Mouse (Mus musculus) limb, embryonic 14.5 days (tissue): ENCODE measurements at regions not wholly inside any gene's neighbourhood (a gene's known extent, or its start where the extent isn't known, plus 50 kb on each side); places are given as distances from the start of the nearest gene placed in this dataset.

Experiments used
- ATAC-seq: fragments of 200-750 bp; cut with Nextera tagmentation; 2 replicates; pipeline ENCODE4 v1.8.0; 2017; ENCODE audit warnings: low read depth, moderate number of reproducible peaks, moderate TSS enrichment; ENCODE audit not compliant: low FRiP score
- DNase-seq: peaks from one replicate; pipeline ENCODE4 v3.0.0-alpha.2; 2015; ENCODE audit warnings: low spot score
- H3K27ac ChIP-seq: fragments of 300-500 bp; sonication (generic); replicated peaks from 2 replicates; pipeline ENCODE4 v1.5.1; 2014; ENCODE audit warnings: low read depth, mild to moderate bottlenecking, low read length, moderate library complexity, mixed read lengths
- H3K27me3 ChIP-seq: fragments of 300-500 bp; sonication (generic); 2 replicates; pipeline ENCODE4 v1.6.1; 2014; ENCODE audit warnings: low read length, mixed read lengths; ENCODE audit not compliant: control insufficient read depth, insufficient read depth
- H3K36me3 ChIP-seq: fragments of 300-500 bp; sonication (generic); 2 replicates; pipeline ENCODE4 v1.6.1; 2014; ENCODE audit warnings: mild to moderate bottlenecking, low read length, moderate library complexity, mixed read lengths; ENCODE audit not compliant: control insufficient read depth, insufficient read depth
- H3K4me1 ChIP-seq: fragments of 300-500 bp; sonication (generic); 2 replicates; pipeline ENCODE4 v1.6.1; 2014; ENCODE audit warnings: antibody characterized with exemption, low read length, mixed read lengths; ENCODE audit not compliant: control insufficient read depth, insufficient read depth
- H3K4me2 ChIP-seq: fragments of 300-500 bp; sonication (generic); replicated peaks from 2 replicates; pipeline ENCODE4 v1.6.1; 2014; ENCODE audit warnings: low read depth, mild to moderate bottlenecking, low read length, moderate library complexity; ENCODE audit not compliant: severe bottlenecking
- H3K4me3 ChIP-seq: fragments of 300-500 bp; sonication (generic); replicated peaks from 2 replicates; pipeline ENCODE4 v1.5.1; 2014; ENCODE audit warnings: low read length
- H3K9ac ChIP-seq: fragments of 300-500 bp; sonication (generic); 2 replicates; pipeline ENCODE4 v1.6.1; 2014; ENCODE audit warnings: mild to moderate bottlenecking, low read depth, low read length, moderate library complexity; ENCODE audit not compliant: severe bottlenecking
- H3K9me3 ChIP-seq: fragments of 300-500 bp; sonication (generic); 2 replicates; pipeline ENCODE4 v1.6.1; 2016; ENCODE audit warnings: low read length; ENCODE audit not compliant: control insufficient read depth
- POLR2A ChIP-seq: fragments of 200-500 bp; IDR thresholded peaks from 2 replicates; pipeline ENCODE4 v1.8.0; 2012; ENCODE audit warnings: inconsistent platforms, mild to moderate bottlenecking, moderate library complexity, borderline replicate concordance; ENCODE audit not compliant: insufficient read depth, insufficient read length; ENCODE audit errors: extremely low read depth
- WGBS: fragments of 180-500 bp; shearing (Covaris S2); extraction: QIAGEN DNeasy Blood & Tissue Kit; methylation state at CpG from one replicate; pipeline ENCODE4 v1.1.7; 2014; 5-methylcytosine and 5-hydroxymethylcytosine counted together

DNA sequence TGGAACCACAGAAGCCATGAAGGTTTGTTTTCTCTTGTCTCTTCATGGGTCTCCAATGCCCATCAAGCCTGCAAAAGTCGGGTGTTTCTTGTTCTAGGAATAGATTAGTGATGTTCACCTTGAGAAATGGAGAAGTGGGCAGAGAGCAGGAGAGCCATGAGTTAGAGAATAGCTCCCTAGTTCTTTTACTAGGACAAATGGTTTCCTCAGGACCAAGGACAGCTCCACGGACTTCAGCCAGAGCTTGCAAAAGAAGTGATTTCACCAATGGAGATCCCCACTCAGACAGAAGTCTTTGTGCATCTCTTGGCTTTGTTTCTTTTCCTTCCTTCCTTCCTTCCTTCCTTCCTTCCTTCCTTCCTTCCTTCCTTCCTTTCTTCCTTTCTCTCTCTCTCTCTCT lies 166.3 kb upstream of the 1700012A03Rik start:
- ATAC-seq (no peak), DNase-seq (peak; percentile 90)
- Histone ChIP-seq H3K27ac (no peak overlapping the region), H3K27me3 (no peaks in the 10 kb centered on the region), H3K4me2 (no peak overlapping the region), H3K9me3 (no peaks in the 10 kb centered on the region), H3K36me3 (no peaks in the 10 kb centered on the region), H3K4me1 (no peaks in the 10 kb centered on the region), H3K4me3 (no peak overlapping the region), H3K9ac (no peak overlapping the region)
- no peak for TF ChIP-seq POLR2A
- 9% methylated on average over 2 of the region's 2 CpGs for WGBS

DNA sequence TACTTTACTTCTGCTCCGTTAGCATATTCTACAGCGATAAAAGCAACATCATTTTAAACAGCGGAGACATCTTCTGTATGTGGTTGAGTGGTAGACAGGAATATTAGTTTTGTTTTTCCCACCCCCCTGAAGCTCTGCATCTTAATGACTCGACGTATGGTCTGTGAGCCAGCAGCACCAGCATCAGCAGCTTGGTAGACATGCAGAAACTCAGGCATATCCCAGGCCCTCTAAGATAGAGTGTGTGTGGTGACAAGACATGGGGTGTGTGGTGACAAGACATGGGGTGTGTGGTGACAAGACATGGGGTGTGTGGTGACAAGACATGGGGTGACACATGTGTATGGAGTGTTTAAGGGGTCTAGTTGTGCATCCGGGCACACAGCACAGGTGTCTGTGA lies 175.4 kb upstream of the 1700012A03Rik start:
- no peaks in the 10 kb centered on the region for H3K4me1 ChIP-seq
- no peak overlapping the region for H3K4me3 ChIP-seq
- no peak overlapping the region for H3K9ac ChIP-seq
- 88% methylated on average over 6 of the region's 6 CpGs for whole genome bisulfite sequencing
- H3K27ac ChIP-seq = no peak overlapping the region
- no peak for TF ChIP-seq POLR2A
- no peaks in the 10 kb centered on the region for H3K27me3 ChIP-seq
- no peaks in the 10 kb centered on the region for H3K9me3 ChIP-seq
- H3K4me2 ChIP-seq = no peak overlapping the region
- no peaks in the 10 kb centered on the region for H3K36me3 ChIP-seq
- DNase-seq (no peak), ATAC-seq (no peak)

DNA sequence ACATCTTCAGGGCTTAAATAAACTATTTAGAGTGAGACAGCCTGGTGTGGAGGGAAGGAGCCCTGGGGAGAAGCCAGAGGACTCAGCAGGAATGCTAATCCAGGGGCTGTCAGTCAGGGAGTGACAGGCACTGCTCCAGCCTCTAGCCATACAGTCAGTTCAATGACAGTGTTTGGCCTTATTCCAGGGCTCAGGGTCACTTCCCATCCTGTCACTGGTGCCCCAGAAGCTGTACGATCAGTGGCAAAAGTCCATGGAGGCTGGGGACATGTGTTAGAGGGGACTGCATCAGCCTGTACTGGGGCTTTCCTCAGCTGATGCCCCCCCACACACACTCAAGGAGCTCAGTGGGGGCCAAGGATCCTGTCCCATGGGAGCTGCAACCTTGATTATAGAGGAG lies 176.1 kb upstream of the 1700012A03Rik start:
- H3K4me2 ChIP-seq = no peak overlapping the region
- DNase-seq (no peak), ATAC-seq (no peak)
- no peak for TF ChIP-seq POLR2A
- H3K9ac ChIP-seq = no peak overlapping the region
- 50% methylated on average over 1 of the region's 1 CpGs for WGBS
- H3K4me3 ChIP-seq = no peak overlapping the region
- no peaks in the 10 kb centered on the region for H3K36me3 ChIP-seq
- H3K9me3 ChIP-seq = no peaks in the 10 kb centered on the region
- H3K27ac ChIP-seq = no peak overlapping the region
- H3K27me3 ChIP-seq = no peaks in the 10 kb centered on the region
- no peaks in the 10 kb centered on the region for H3K4me1 ChIP-seq

DNA sequence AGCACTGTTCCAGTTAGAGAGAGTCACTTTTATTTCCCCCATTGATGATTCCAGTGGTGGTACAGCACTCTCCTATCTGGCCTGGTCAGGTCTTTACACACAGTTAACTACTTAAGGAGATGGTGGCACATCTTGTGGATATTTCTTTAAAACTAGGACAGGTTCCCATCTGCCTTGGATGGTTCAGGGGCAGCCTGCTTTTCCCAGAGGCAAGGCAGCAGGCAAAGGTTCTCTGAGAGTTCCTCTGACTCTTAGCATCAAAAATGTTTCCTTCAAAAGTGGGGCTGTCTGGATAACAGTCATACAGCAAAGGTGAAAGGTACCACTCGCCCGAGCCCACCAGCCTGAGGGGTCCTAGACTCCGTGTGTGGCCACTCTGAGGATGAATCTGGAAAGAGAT lies 178.3 kb upstream of the 1700012A03Rik start:
- no peaks in the 10 kb centered on the region for H3K9me3 ChIP-seq
- WGBS = 91% methylated on average over 3 of the region's 3 CpGs
- no peak for TF ChIP-seq POLR2A
- no peak overlapping the region for H3K27ac ChIP-seq
- DNase-seq (no peak), ATAC-seq (no peak)
- H3K4me3 ChIP-seq = no peak overlapping the region
- no peaks in the 10 kb centered on the region for H3K4me1 ChIP-seq
- no peak overlapping the region for H3K9ac ChIP-seq
- H3K36me3 ChIP-seq = no peaks in the 10 kb centered on the region
- no peak overlapping the region for H3K4me2 ChIP-seq
- H3K27me3 ChIP-seq = no peaks in the 10 kb centered on the region

DNA sequence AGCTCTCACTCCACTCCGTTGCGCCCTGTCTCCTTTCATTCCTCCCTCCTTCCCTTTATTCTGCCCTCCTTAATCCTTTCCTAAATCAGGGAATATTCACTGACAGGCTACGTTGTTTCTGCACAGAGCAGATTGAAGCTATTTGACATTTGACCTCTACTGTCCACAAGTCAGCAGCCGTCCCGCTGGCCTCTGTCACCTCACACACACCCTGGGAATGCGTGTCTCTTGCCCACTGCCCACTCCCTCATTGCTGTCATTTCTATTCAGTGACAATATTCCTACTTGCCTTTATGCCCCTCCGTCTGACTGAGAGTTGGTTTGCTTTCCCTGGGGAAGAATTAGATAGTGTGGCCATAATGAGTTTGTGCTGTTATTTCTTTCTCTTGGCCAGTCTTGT lies 188.1 kb upstream of the 1700012A03Rik start:
- no peak for TF ChIP-seq POLR2A
- Histone ChIP-seq H3K27me3 (no peaks in the 10 kb centered on the region), H3K4me1 (no peaks in the 10 kb centered on the region), H3K9me3 (no peaks in the 10 kb centered on the region), H3K9ac (no peak overlapping the region), H3K36me3 (no peaks in the 10 kb centered on the region), H3K4me2 (no peak overlapping the region), H3K27ac (no peak overlapping the region), H3K4me3 (no peak overlapping the region)
- DNase-seq = no peak
- ATAC-seq = no peak
- 39% methylated on average over 7 of the region's 7 CpGs for WGBS

DNA sequence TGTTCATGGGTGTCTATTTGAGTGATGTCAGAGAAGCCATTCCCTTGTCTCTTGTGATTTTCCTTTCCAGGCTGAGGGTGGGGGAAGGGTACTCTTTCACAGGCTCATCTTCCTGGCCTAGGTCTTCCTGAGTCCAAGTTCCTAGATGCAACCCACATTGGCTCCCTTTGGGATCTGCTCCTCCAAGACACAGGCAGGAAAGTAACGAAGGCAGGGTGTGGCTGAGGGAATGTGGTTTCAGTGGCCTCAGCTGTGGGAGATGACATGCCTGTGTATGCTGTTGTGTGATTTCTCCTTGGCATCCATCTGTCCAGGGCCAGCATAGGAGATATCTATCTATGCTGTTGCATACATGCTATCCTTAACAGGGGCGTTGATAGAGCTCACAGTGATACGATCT lies 190.4 kb upstream of the 1700012A03Rik start:
- no peak for TF ChIP-seq POLR2A
- ATAC-seq (no peak), DNase-seq (no peak)
- no peaks in the 10 kb centered on the region for H3K36me3 ChIP-seq
- 79% methylated on average over 3 of the region's 3 CpGs for WGBS
- no peaks in the 10 kb centered on the region for H3K27me3 ChIP-seq
- no peak overlapping the region for H3K4me3 ChIP-seq
- no peaks in the 10 kb centered on the region for H3K4me1 ChIP-seq
- H3K4me2 ChIP-seq = no peak overlapping the region
- no peak overlapping the region for H3K9ac ChIP-seq
- no peak overlapping the region for H3K27ac ChIP-seq
- no peaks in the 10 kb centered on the region for H3K9me3 ChIP-seq
